Mouse (Mus musculus): ENCODE measurements around the gene Ndufv1. TPM values are rescaled to one million over a fixed set of nuclear protein-coding genes. Genes with fewer than 3 reads are reported as not detected.
"Not testable (repeated sequence)": the region's sequence is repeated elsewhere in the genome, so short reads cannot be mapped to it uniquely, and the experiment has no call there.

Gene Ndufv1
- polyA plus RNA-seq, 1 experiment from 2014 or later: 198 TPM

DNA sequence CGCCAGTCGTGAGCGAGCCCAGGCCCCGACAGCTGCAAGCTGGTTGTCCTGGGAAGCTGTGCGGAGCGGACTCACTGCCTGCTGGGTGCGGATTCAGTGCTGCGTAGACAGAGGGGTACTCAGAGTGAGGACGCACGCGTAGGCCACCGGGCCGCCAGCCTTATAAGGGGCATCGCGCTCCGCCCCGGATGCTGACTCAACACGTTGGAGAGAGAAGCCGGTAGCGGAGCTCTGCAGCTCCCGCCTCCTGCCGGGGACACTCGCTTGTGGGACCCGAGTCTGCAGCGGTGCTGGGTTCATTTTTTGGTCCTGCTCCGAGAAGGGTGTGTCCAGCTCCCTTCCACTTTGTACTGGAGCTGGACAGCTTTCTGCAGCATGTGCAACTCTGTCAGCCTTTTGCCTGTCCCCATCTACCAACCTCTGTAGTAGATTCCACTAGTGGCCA, 25.2 kb upstream of the Ndufv1 start, which contains the start of gene Gstp1:
Gstp1 (minus strand) TSS at position 198 of the 445 bp plus-strand sequence.
- Histone ChIP-seq H3K9ac (peak within 1 kb of the TSS; percentile 67), H3K9me3 (no peaks in the 10 kb centered on the region), H3K4me1 (peaks cover 11% of the 10 kb centered on the region), H3K36me3 (no peaks in the 10 kb centered on the region), H3K27me3 (replicated peaks) (no peaks in the 10 kb centered on the region), H3K4me3 (replicated peaks) (peak within 1 kb of the TSS; percentile 74), H3K4me2 (peak within 1 kb of the TSS; percentile 68), H3K27ac (peak within 1 kb of the TSS; percentile 87)
- under 1% methylated on average over 26 of the region's 26 CpGs for WGBS
- peak; percentile 71 for ATAC-seq (ENCODE audit: insufficient read depth, low FRiP score, low read depth)

GRCm38 (mm10) chr19:4037154-4037787, 24.7 kb upstream of the Ndufv1 start:
- H3K27ac ChIP-seq: peak overlapping the region; percentile 87
- ATAC-seq (ENCODE audit: insufficient read depth, low FRiP score, low read depth): 0 out of 2 replicates have a peak, but pooled peaks have one; percentile 2

GRCm38 (mm10) chr19:4036327-4037045, 23.9 kb upstream of the Ndufv1 start:
- Histone ChIP-seq H3K27me3 (replicated peaks) (no peaks in the 10 kb centered on the region), H3K36me3 (no peaks in the 10 kb centered on the region), H3K9me3 (no peaks in the 10 kb centered on the region), H3K9ac (no peak overlapping the region), H3K4me1 (peaks cover 16% of the 10 kb centered on the region), H3K27ac (0 out of 2 replicates have a peak overlapping the region, but pooled peaks have one; percentile 16), H3K4me2 (peak overlapping the region; percentile 50), H3K4me3 (replicated peaks) (no peak overlapping the region; the same call in 1 of the 2 replicates)
- peak; percentile 45; the same call in 1 of the 2 replicates for ATAC-seq (ENCODE audit: insufficient read depth, low FRiP score, low read depth)
- WGBS: 61% methylated on average over 12 of the region's 12 CpGs

More at GRCm38 (mm10) chr19:4037154-4037787, 24.7 kb upstream of the Ndufv1 start:
- H3K4me3 ChIP-seq (replicated peaks): peak overlapping the region; percentile 74
- H3K9ac ChIP-seq: peak overlapping the region; percentile 67
- WGBS: 24% methylated on average over 8 of the region's 8 CpGs
- not testable (repeated sequence) for H3K9me3 ChIP-seq; H3K27me3 ChIP-seq (replicated peaks); H3K36me3 ChIP-seq
- H3K4me1 ChIP-seq: peaks cover 16% of the 10 kb centered on the region
- H3K4me2 ChIP-seq: peak overlapping the region; percentile 68

- no peak overlapping the region for H3K4me2 ChIP-seq
- ATAC-seq (ENCODE audit: insufficient read depth, low FRiP score, low read depth): no peak
Measured at GRCm38 (mm10) chr19:4033742-4034141, 21.1 kb upstream of the Ndufv1 start.

DNA sequence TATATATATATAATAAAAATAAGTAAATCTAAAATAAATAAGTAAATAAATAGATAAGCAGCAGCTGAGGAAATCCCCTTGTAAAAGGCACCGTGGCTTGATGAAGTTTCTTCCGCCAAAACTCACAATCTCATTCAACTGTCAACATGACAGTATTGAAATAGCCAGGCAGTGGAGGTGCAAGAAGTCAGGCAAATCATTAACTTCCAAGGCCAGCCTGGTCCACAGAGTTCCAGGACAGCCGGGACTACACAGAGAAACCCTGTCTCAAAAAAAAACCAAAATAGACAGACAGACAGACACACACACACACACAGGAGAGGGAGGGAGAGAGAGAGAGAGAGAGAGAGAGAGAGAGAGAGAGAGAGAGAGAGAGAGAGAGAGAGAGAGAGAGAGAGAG, 20.7 kb upstream of the Ndufv1 start:
- Histone ChIP-seq H3K9me3 (no peaks in the 10 kb centered on the region), H3K27me3 (replicated peaks) (no peaks in the 10 kb centered on the region), H3K4me3 (replicated peaks) (no peak overlapping the region), H3K4me2 (no peak overlapping the region), H3K9ac (no peak overlapping the region), H3K4me1 (peaks cover 16% of the 10 kb centered on the region), H3K36me3 (no peaks in the 10 kb centered on the region), H3K27ac (no peak overlapping the region; the same call in 1 of the 2 replicates)
- peak; percentile 43; the same call in 1 of the 2 replicates for ATAC-seq (ENCODE audit: insufficient read depth, low FRiP score, low read depth)
- WGBS: 61% methylated on average over 3 of the region's 3 CpGs

More at GRCm38 (mm10) chr19:4033742-4034141, 21.1 kb upstream of the Ndufv1 start:
- H3K27ac ChIP-seq: peak overlapping the region; percentile 40; the same call in 1 of the 2 replicates
- peaks cover 16% of the 10 kb centered on the region for H3K4me1 ChIP-seq
- no peak overlapping the region for H3K9ac ChIP-seq
- no peaks in the 10 kb centered on the region for H3K9me3 ChIP-seq
- H3K27me3 ChIP-seq (replicated peaks): no peaks in the 10 kb centered on the region
- no peaks in the 10 kb centered on the region for H3K36me3 ChIP-seq
- no peak overlapping the region for H3K4me3 ChIP-seq (replicated peaks)
- WGBS: 58% methylated on average over 5 of the region's 5 CpGs

DNA sequence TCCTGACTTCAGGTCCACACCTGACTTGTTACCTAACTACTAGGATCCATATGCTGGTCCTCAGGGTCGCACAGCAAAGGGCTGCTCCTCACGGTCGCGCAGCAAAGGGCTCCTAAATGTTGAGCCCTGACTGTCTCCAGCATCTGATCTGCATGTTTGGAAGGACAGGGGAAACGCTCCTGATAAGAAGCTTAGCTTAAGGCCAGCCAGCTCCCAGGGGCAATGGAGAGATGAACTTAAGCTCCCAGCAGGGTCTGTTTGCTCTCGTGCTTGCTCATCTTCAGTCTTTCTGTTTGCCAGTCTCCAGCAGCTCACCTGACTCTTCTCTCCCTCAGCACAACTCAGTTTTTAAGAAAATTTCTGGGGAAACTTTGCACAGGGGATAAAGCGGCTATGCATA, 20.1 kb upstream of the Ndufv1 start:
- 51% methylated on average over 7 of the region's 7 CpGs for WGBS
- no peaks in the 10 kb centered on the region for H3K27me3 ChIP-seq (replicated peaks)
- no peaks in the 10 kb centered on the region for H3K36me3 ChIP-seq
- no peak overlapping the region for H3K4me3 ChIP-seq (replicated peaks)
- no peaks in the 10 kb centered on the region for H3K9me3 ChIP-seq
- peaks cover 16% of the 10 kb centered on the region for H3K4me1 ChIP-seq
- H3K9ac ChIP-seq: no peak overlapping the region
- peak overlapping the region; percentile 33; the same call in 1 of the 2 replicates for H3K27ac ChIP-seq
- H3K4me2 ChIP-seq: no peak overlapping the region
- no peak for ATAC-seq (ENCODE audit: insufficient read depth, low FRiP score, low read depth)

DNA sequence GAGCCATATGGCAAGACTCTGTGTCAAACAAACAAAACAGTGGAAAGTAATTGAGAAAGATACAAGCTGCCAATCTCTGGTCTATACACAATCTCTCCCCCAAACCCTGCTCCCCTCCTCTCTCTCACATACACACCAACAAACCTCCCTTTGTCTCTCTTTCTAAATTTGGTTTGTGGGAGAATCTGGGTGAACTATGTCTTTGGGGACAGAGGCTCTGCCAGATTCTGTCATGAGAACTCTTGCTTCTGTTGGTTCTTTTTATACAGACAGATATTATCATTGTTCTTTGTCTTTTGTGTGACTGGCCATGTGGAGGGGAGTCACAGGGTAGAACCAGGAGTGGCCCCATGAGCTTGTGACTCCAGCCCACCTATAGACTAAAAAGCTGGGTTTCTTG, 15.0 kb upstream of the Ndufv1 start:
- ATAC-seq (ENCODE audit: insufficient read depth, low FRiP score, low read depth): no peak
- Histone ChIP-seq H3K4me1 (peaks cover 2% of the 10 kb centered on the region; the same call in 1 of the 2 replicates), H3K4me3 (replicated peaks) (no peak overlapping the region)

DNA sequence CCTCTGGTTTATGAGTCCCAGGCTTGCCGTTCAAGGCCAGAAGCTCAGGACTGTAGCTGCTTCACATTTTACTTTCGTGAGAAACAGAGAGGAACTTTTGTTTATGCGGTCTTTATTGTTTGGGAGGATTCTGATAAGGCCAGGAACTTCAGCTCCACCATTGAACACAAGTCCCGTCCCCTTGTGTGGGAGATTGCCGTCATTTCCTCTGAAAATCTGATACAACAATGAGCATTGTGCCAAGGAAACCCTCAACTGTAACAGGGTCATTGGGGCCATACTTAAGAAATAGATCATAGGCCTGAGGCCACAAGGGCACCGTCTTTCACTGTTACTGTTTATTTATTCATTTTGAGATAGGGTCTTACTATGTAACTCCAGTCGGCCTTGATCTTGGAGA, 10.6 kb upstream of the Ndufv1 start:
- no peaks in the 10 kb centered on the region for H3K9me3 ChIP-seq
- 62% methylated on average over 7 of the region's 7 CpGs for WGBS
- no peak overlapping the region for H3K4me2 ChIP-seq
- no peak overlapping the region for H3K4me3 ChIP-seq (replicated peaks)
- no peak overlapping the region for H3K9ac ChIP-seq
- no peaks in the 10 kb centered on the region for H3K36me3 ChIP-seq
- peaks cover 9% of the 10 kb centered on the region; the same call in 1 of the 2 replicates for H3K4me1 ChIP-seq
- no peak for ATAC-seq (ENCODE audit: insufficient read depth, low FRiP score, low read depth)
- H3K27me3 ChIP-seq (replicated peaks): no peaks in the 10 kb centered on the region
- H3K27ac ChIP-seq: no peak overlapping the region

More for the DNA sequence above, 15.0 kb upstream of the Ndufv1 start:
- no peaks in the 10 kb centered on the region for H3K9me3 ChIP-seq
- no peaks in the 10 kb centered on the region for H3K27me3 ChIP-seq (replicated peaks)
- no peak overlapping the region for H3K27ac ChIP-seq
- no peaks in the 10 kb centered on the region for H3K36me3 ChIP-seq
- no peak overlapping the region for H3K4me2 ChIP-seq
- H3K9ac ChIP-seq: no peak overlapping the region

GRCm38 (mm10) chr19:4018743-4019583, 6.4 kb upstream of the Ndufv1 start:
- ATAC-seq (ENCODE audit: insufficient read depth, low FRiP score, low read depth): peak; percentile 79
- H3K9ac ChIP-seq: no peak overlapping the region
- H3K27me3 ChIP-seq (replicated peaks): no peaks in the 10 kb centered on the region
- H3K27ac ChIP-seq: 0 out of 2 replicates have a peak overlapping the region, but pooled peaks have one; percentile 16
- no peaks in the 10 kb centered on the region for H3K36me3 ChIP-seq
- 29% methylated on average over 18 of the region's 18 CpGs for WGBS
- H3K4me2 ChIP-seq: peak overlapping the region; percentile 8; the same call in 1 of the 2 replicates
- H3K4me3 ChIP-seq (replicated peaks): no peak overlapping the region
- H3K4me1 ChIP-seq: peaks cover 9% of the 10 kb centered on the region; the same call in 1 of the 2 replicates
- H3K9me3 ChIP-seq: no peaks in the 10 kb centered on the region

- peaks cover 10% of the 10 kb centered on the region for H3K4me1 ChIP-seq
- H3K9me3 ChIP-seq: no peaks in the 10 kb centered on the region
- H3K4me2 ChIP-seq: no peak overlapping the region
- ATAC-seq (ENCODE audit: insufficient read depth, low FRiP score, low read depth): no peak
- no peaks in the 10 kb centered on the region for H3K27me3 ChIP-seq (replicated peaks)
- WGBS: 53% methylated on average over 10 of the region's 10 CpGs
- H3K4me3 ChIP-seq (replicated peaks): no peak overlapping the region
- H3K9ac ChIP-seq: no peak overlapping the region
- no peak overlapping the region for H3K27ac ChIP-seq
- H3K36me3 ChIP-seq: no peaks in the 10 kb centered on the region
Measured at GRCm38 (mm10) chr19:4017921-4018587, 5.4 kb upstream of the Ndufv1 start.

DNA sequence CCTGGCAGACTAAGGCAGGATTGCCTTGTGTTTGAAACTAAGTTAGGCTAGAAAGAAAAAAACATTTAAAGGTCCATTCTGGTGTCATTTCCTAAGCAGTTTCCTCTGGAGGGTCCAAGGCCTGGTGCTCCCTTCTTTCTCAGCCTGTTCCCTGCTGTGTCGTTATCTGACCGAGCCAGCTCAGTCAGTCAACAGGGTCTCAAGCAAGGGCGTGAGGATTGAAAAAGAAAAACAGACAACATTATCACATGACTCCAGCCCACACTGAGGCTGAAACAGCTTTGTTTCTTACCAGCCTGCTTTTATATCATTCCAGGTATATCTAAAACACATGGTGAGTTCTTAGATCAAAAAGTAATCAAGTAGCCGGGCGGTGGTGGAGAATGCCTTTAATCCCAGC, 3.0 kb upstream of the Ndufv1 start:
- Histone ChIP-seq H3K36me3 (peaks cover 4% of the 10 kb centered on the region; the same call in 1 of the 2 replicates), H3K4me3 (replicated peaks) (no peak overlapping the region), H3K4me2 (no peak overlapping the region), H3K27me3 (replicated peaks) (no peaks in the 10 kb centered on the region), H3K9me3 (no peaks in the 10 kb centered on the region), H3K4me1 (peaks cover 23% of the 10 kb centered on the region), H3K9ac (no peak overlapping the region), H3K27ac (no peak overlapping the region)
- no peak for ATAC-seq (ENCODE audit: insufficient read depth, low FRiP score, low read depth)
- WGBS: 60% methylated on average over 5 of the region's 5 CpGs

All from stomach, embryonic 15.5 days (tissue).